In the genomic region with DNA sequence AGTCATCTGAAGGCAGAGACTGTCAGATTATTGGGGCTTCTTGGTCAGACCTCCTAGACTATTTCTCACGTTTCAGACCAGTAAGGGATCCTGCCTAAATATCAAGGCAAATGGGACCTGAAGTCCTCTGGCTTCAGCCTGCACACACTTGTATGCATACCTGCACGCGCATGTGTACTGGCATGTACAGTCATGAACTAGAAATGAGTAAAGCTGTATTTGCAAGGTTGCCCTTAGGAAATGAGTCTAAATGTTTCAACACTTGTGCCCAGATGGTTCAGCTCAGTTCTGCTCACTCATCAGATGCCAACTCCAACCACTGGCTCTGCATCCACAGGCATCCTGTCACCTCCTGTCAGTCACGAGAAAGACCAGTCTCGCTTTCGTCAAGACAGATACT, we compare ENCODE assay signal across 12 mouse cellular contexts. TPM values are rescaled to one million over a fixed set of nuclear protein-coding genes. Genes with fewer than 3 reads are reported as not detected.
DNase-seq lines count a peak whose midpoint lies in the region; ATAC-seq and TF ChIP-seq lines count a peak whose summit lies in the region.
"Had no signal": no experiment of that assay in that cellular context is flagged by ENCODE, and none has a peak within 500 bp of the region (broad histone marks: within the 10 kb centered on the region; RNA-seq: fewer than 3 reads in every experiment).

No protein-coding gene starts in this region.

- no peaks in the 10 kb centered on the region for H3K36me3 ChIP-seq in kidney, adult 2 months (ENCODE audit: control insufficient read depth, insufficient read depth, low read length)
- no peaks in the 10 kb centered on the region for H3K36me3 ChIP-seq in lung, embryonic 14.5 days (ENCODE audit: insufficient read depth)
- H3K36me3 ChIP-seq in intestine, embryonic 16.5 days (ENCODE audit: control insufficient read depth, insufficient read depth, low read length), result no peaks in the 10 kb centered on the region
- H3K36me3 ChIP-seq: limb, embryonic 12.5 days; midbrain, embryonic 13.5 days had no signal

- H3K4me1 ChIP-seq in kidney, adult 2 months (ENCODE audit: control insufficient read depth, insufficient read depth, low read length), result no peaks in the 10 kb centered on the region; the same call in 1 of the 2 replicates
- peaks cover 6% of the 10 kb centered on the region for H3K4me1 ChIP-seq in lung, embryonic 14.5 days (ENCODE audit: insufficient read depth)
- no peaks in the 10 kb centered on the region for H3K4me1 ChIP-seq in intestine, embryonic 16.5 days (ENCODE audit: control insufficient read depth, insufficient read depth, low read length)

- H3K27ac ChIP-seq in gastrocnemius, adult 2 months, result peak overlapping the region; percentile 83
- peak overlapping the region; percentile 72 for H3K27ac ChIP-seq in kidney, adult 2 months (ENCODE audit: insufficient read depth, low read depth, low read length)
- H3K27ac ChIP-seq in lung, embryonic 14.5 days (ENCODE audit: low read depth), result 0 out of 2 replicates have a peak overlapping the region, but pooled peaks have one; percentile 55
- peak overlapping the region; percentile 1; the same call in 1 of the 2 replicates for H3K27ac ChIP-seq in intestine, embryonic 16.5 days (ENCODE audit: low read length)
- H3K27ac ChIP-seq: midbrain, embryonic 13.5 days had no signal

- no peak overlapping the region for H3K4me2 ChIP-seq in lung, embryonic 14.5 days
- no peak overlapping the region for H3K4me2 ChIP-seq in intestine, embryonic 16.5 days (ENCODE audit: low read depth, low read length)
- H3K4me2 ChIP-seq: limb, embryonic 12.5 days; midbrain, embryonic 13.5 days had no signal

- no peak for TF ChIP-seq POLR2A in kidney, adult 2 months (IDR thresholded peaks at IDR 0.05; ENCODE audit: low read depth, low read length)

- WGBS in kidney, adult 2 months, result 82% methylated on average over 6 of the region's 6 CpGs
- WGBS in lung, embryonic 14.5 days, result 79% methylated on average over 6 of the region's 6 CpGs
- 84% methylated on average over 6 of the region's 6 CpGs for WGBS in intestine, embryonic 16.5 days

- intact Hi-C loops in gastrocnemius, adult 2 months (cut with DNase I), result no loop called here

- H3K27me3 ChIP-seq in kidney, adult 2 months (replicated peaks; ENCODE audit: control insufficient read depth, insufficient read depth, low read length), result no peaks in the 10 kb centered on the region
- H3K27me3 ChIP-seq in lung, embryonic 14.5 days (ENCODE audit: insufficient read depth, low read length), result no peaks in the 10 kb centered on the region
- no peaks in the 10 kb centered on the region for H3K27me3 ChIP-seq in intestine, embryonic 16.5 days (replicated peaks; ENCODE audit: control insufficient read depth, insufficient read depth, low read length)
- H3K27me3 ChIP-seq: limb, embryonic 12.5 days; midbrain, embryonic 13.5 days had no signal

- no peak overlapping the region for H3K9ac ChIP-seq in lung, embryonic 14.5 days
- no peak overlapping the region for H3K9ac ChIP-seq in intestine, embryonic 16.5 days (ENCODE audit: low read depth, low read length)
- H3K9ac ChIP-seq: limb, embryonic 12.5 days; midbrain, embryonic 13.5 days had no signal

- H3K4me3 ChIP-seq in gastrocnemius, adult 2 months, result peak overlapping the region; percentile 42
- H3K4me3 ChIP-seq in kidney, adult 2 months (ENCODE audit: insufficient read depth, low read depth, low read length), result no peak overlapping the region
- H3K4me3 ChIP-seq in lung, embryonic 14.5 days (ENCODE audit: low read depth, low read length), result no peak overlapping the region
- H3K4me3 ChIP-seq in intestine, embryonic 16.5 days (ENCODE audit: low read length), result no peak overlapping the region
- H3K4me3 ChIP-seq: limb, embryonic 12.5 days; midbrain, embryonic 13.5 days had no signal

- no peak for ATAC-seq in lung, embryonic 14.5 days (ENCODE audit: insufficient read depth)
- no peak for ATAC-seq in intestine, embryonic 16.5 days
- ATAC-seq: forebrain, embryonic 16.5 days; midbrain, embryonic 13.5 days had no signal

- H3K9me3 ChIP-seq in lung, embryonic 14.5 days (ENCODE audit: low read depth, low read length), result no peaks in the 10 kb centered on the region
- no peaks in the 10 kb centered on the region for H3K9me3 ChIP-seq in intestine, embryonic 16.5 days (ENCODE audit: control insufficient read depth, low read length)
- H3K9me3 ChIP-seq: limb, embryonic 12.5 days; midbrain, embryonic 13.5 days had no signal

- no peak for DNase-seq in gastrocnemius, adult 2 months
- no peak for DNase-seq in gastrocnemius, postnatal 10 days
- no peak for DNase-seq in kidney, adult 2 months
- no peak for DNase-seq in kidney, adult 9 months
- no peak for DNase-seq in lung, embryonic 14.5 days
- no peak for DNase-seq in lung, postnatal 4 days
- no peak for DNase-seq in spleen, adult 12 weeks (ENCODE audit: low spot score)
- DNase-seq: cerebellum, adult 11 months had no signal

- TF ChIP-seq CTCF in gastrocnemius, adult 2 months (IDR thresholded peaks at IDR 0.05), result no peak
- TF ChIP-seq CTCF in kidney, adult 2 months (conservative IDR thresholded peaks at IDR 0.05; ENCODE audit: insufficient read depth, insufficient read length, low read depth, low read length), result no peak
- no peak for TF ChIP-seq CTCF in lung, embryonic 14.5 days (IDR thresholded peaks at IDR 0.05; ENCODE audit: low read depth)

RNA-seq across cellular contexts. Expression of a gene that starts 6.6 kb away (rescaled TPM):
- total RNA-seq in gastrocnemius, adult 2 months (2021), result 10 to 100 TPM; 55.2 to 80.0 TPM
- 10 to 100 TPM; 54.8 to 73.5 TPM for total RNA-seq in gastrocnemius, postnatal 10 days (2021)
- 49.0 and 58.9 TPM in 2 replicates for polyA plus RNA-seq in kidney, adult 2 months (2012; rRNA removed)
- 57.9 and 58.4 TPM in 2 replicates for polyA plus RNA-seq in lung, embryonic 14.5 days (2014; fragmentation: Nextera tagmentation; extraction: Ambion mirVana)
- polyA plus RNA-seq in intestine, embryonic 16.5 days (2015; fragmentation: Nextera tagmentation; extraction: Ambion mirVana), result 45.5 and 48.7 TPM in 2 replicates

Comparison
In these comparisons a context has a peak if more than half of its experiments do, and no peak if none do; other contexts are left out.
1. H3K27ac ChIP-seq: peak in every context shown above with its lines; median percentile 83 in gastrocnemius, adult 2 months; 72 in kidney, adult 2 months; 55 in lung, embryonic 14.5 days; 1 in intestine, embryonic 16.5 days.